Mouse (Mus musculus) MEL (cell line): Measurements from ENCODE around the gene Igf2bp2.

Experiments
- CHD1 ChIP-seq: IDR thresholded peaks from 2 replicates; pipeline ENCODE4 v1.6.1; 2012; ENCODE audit warnings: low read depth, mild to moderate bottlenecking, inconsistent platforms, low read length, improper control_type of control experiment
- CTCF ChIP-seq, 3 experiments: IDR thresholded peaks in 2 of 3; conservative IDR thresholded peaks in 1 of 3; 2 replicates each; pipeline ENCODE4 v1.5.1; 2011 to 2012; ENCODE audit warnings: low read length in 3 of 3, low read depth in 2 of 3, mild to moderate bottlenecking in 2 of 3, improper control_type of control experiment in 1 of 3, inconsistent platforms in 1 of 3, mixed read lengths in 1 of 3, moderate library complexity in 1 of 3; ENCODE audit not compliant: control insufficient read depth in 1 of 3, insufficient read depth in 1 of 3, poor library complexity in 1 of 3, severe bottlenecking in 1 of 3
- EP300 ChIP-seq, 2 experiments: IDR thresholded peaks; 2 replicates each; pipeline ENCODE4 v1.6.1; 2011; ENCODE audit warnings: improper control_type of control experiment in 2 of 2, low read length in 2 of 2, low read depth in 1 of 2, mild to moderate bottlenecking in 1 of 2
- HCFC1 ChIP-seq: IDR thresholded peaks from 2 replicates; pipeline ENCODE4 v1.6.1; 2012; ENCODE audit warnings: low read depth, mild to moderate bottlenecking, inconsistent platforms, low read length, improper control_type of control experiment, moderate library complexity
- JUND ChIP-seq: IDR thresholded peaks from 2 replicates; pipeline ENCODE4 v1.6.1; 2011; ENCODE audit warnings: low read depth, mild to moderate bottlenecking, improper control_type of control experiment, low read length
- MAX ChIP-seq: IDR thresholded peaks from 2 replicates; pipeline ENCODE4 v1.6.1; 2011; ENCODE audit warnings: low read length, improper control_type of control experiment
- MYB ChIP-seq: IDR thresholded peaks from 2 replicates; pipeline ENCODE4 v1.6.1; 2011; ENCODE audit warnings: mild to moderate bottlenecking, low read depth, low read length, improper control_type of control experiment
- MYC ChIP-seq: IDR thresholded peaks from 2 replicates; pipeline ENCODE4 v1.6.1; 2011; ENCODE audit warnings: low read depth, mild to moderate bottlenecking, low read length, improper control_type of control experiment, moderate library complexity
- POLR2A ChIP-seq, 2 experiments: IDR thresholded peaks; 2 replicates each; pipeline ENCODE4 v1.6.1; 2011 to 2012; ENCODE audit warnings: low read length in 2 of 2, mild to moderate bottlenecking in 2 of 2, control low read depth in 1 of 2, improper control_type of control experiment in 1 of 2, low read depth in 1 of 2, moderate library complexity in 1 of 2; ENCODE audit not compliant: control insufficient read depth in 1 of 2, insufficient read depth in 1 of 2, poor library complexity in 1 of 2
- TAL1 ChIP-seq: IDR thresholded peaks from 2 replicates; pipeline ENCODE4 v1.6.1; 2012; ENCODE audit warnings: mild to moderate bottlenecking, inconsistent platforms, low read length, moderate library complexity, mixed read lengths
- UBTF ChIP-seq: IDR thresholded peaks from 2 replicates; pipeline ENCODE4 v1.6.1; 2012; ENCODE audit warnings: low read depth, mild to moderate bottlenecking, inconsistent platforms, low read length, improper control_type of control experiment, moderate library complexity, borderline replicate concordance; ENCODE audit not compliant: insufficient read depth
- USF1 ChIP-seq: IDR thresholded peaks from 2 replicates; pipeline ENCODE4 v1.6.1; 2014; ENCODE audit warnings: low read depth, mild to moderate bottlenecking, inconsistent platforms, low read length, improper control_type of control experiment, moderate library complexity
- USF2 ChIP-seq, 2 experiments: IDR thresholded peaks; 2 replicates each; pipeline ENCODE4 v1.6.1; 2011 to 2012; ENCODE audit warnings: improper control_type of control experiment in 2 of 2, low read length in 2 of 2, borderline replicate concordance in 1 of 2, inconsistent platforms in 1 of 2, low read depth in 1 of 2, mild to moderate bottlenecking in 1 of 2; ENCODE audit not compliant: insufficient read depth in 1 of 2

DNA sequence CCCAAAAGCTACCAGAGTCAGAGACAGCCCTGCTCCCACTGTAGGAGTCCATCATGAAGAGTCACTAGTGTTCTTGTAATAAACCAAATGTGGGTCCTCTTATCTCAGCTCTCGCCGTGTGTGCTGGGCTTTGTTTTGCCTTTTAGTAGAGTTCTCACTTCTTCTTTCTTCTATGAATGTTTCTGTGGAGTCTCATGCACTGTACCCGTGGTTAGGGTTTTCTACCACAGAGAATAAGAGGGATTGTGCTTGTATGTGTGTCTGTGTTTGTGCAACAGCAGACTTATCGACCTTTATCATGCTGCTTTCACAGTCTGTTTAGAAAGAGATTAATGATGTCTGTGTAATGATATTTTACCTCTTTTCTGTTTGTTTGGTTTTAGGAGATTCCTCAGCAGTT, 119.3 kb downstream of the Igf2bp2 start:
- TF ChIP-seq CTCF (IDR thresholded peaks at IDR 0.05 in 2 of 3, conservative IDR thresholded peaks at IDR 0.05 in 1 of 3; ENCODE audit: control insufficient read depth in 1 of 3, insufficient read depth in 1 of 3, low read depth in 2 of 3, low read length in 3 of 3, poor library complexity in 1 of 3, severe bottlenecking in 1 of 3) = no peak
- TF ChIP-seq MYB = no peak
- TF ChIP-seq USF1 = no peak
- TF ChIP-seq JUND = no peak
- TF ChIP-seq CHD1 = no peak
- TF ChIP-seq USF2 (IDR thresholded peaks at IDR 0.05; ENCODE audit: borderline replicate concordance in 1 of 2, insufficient read depth in 1 of 2, low read depth in 1 of 2, low read length in 2 of 2) = no peak
- no peak for TF ChIP-seq UBTF
- no peak for TF ChIP-seq HCFC1
- TF ChIP-seq EP300 (IDR thresholded peaks at IDR 0.05; ENCODE audit: low read depth in 1 of 2, low read length in 2 of 2) = 0 out of 4 replicates have a peak, but pooled peaks of 1 of the 2 experiments have one; percentile 12
- TF ChIP-seq MAX = no peak
- no peak for TF ChIP-seq MYC
- no peak for TF ChIP-seq POLR2A (IDR thresholded peaks at IDR 0.05; ENCODE audit: control insufficient read depth in 1 of 2, insufficient read depth in 1 of 2, low read depth in 1 of 2, low read length in 2 of 2, poor library complexity in 1 of 2)
- TF ChIP-seq TAL1 = no peak
